Mouse (Mus musculus): Measurements from ENCODE around the gene Spock1.

The Spock1 gene

GRCm38 (mm10) chr13:57889708-57890107, 18.4 kb downstream of the Spock1 start:
- Histone ChIP-seq H3K36me3 (ENCODE audit: control insufficient read depth, insufficient read depth, low read length, poor library complexity, severe bottlenecking) (no peaks in the 10 kb centered on the region), H3K27me3 (ENCODE audit: control insufficient read depth, insufficient read depth, low read length, poor library complexity, severe bottlenecking) (no peaks in the 10 kb centered on the region)
- no peak for DNase-seq (ENCODE audit: low read depth, low spot score)

- H3K27me3 ChIP-seq (ENCODE audit: control insufficient read depth, insufficient read depth, low read length, poor library complexity, severe bottlenecking), result no peaks in the 10 kb centered on the region
- DNase-seq (ENCODE audit: low read depth, low spot score), result no peak
- no peaks in the 10 kb centered on the region for H3K36me3 ChIP-seq (ENCODE audit: control insufficient read depth, insufficient read depth, low read length, poor library complexity, severe bottlenecking)
Measured at GRCm38 (mm10) chr13:57889050-57889449, 19.1 kb downstream of the Spock1 start.

GRCm38 (mm10) chr13:57879817-57880216, 28.3 kb downstream of the Spock1 start:
- DNase-seq (ENCODE audit: low read depth, low spot score), result no peak
- H3K36me3 ChIP-seq (ENCODE audit: control insufficient read depth, insufficient read depth, low read length, poor library complexity, severe bottlenecking), result no peaks in the 10 kb centered on the region
- no peaks in the 10 kb centered on the region for H3K27me3 ChIP-seq (ENCODE audit: control insufficient read depth, insufficient read depth, low read length, poor library complexity, severe bottlenecking)

GRCm38 (mm10) chr13:57878797-57879196, 29.3 kb downstream of the Spock1 start:
- no peaks in the 10 kb centered on the region for H3K27me3 ChIP-seq (ENCODE audit: control insufficient read depth, insufficient read depth, low read length, poor library complexity, severe bottlenecking)
- DNase-seq (ENCODE audit: low read depth, low spot score), result no peak

GRCm38 (mm10) chr13:57877782-57878181, 30.4 kb downstream of the Spock1 start:
- Histone ChIP-seq H3K36me3 (ENCODE audit: control insufficient read depth, insufficient read depth, low read length, poor library complexity, severe bottlenecking) (no peaks in the 10 kb centered on the region), H3K27me3 (ENCODE audit: control insufficient read depth, insufficient read depth, low read length, poor library complexity, severe bottlenecking) (no peaks in the 10 kb centered on the region)
- DNase-seq (ENCODE audit: low read depth, low spot score), result no peak

More at GRCm38 (mm10) chr13:57878797-57879196, 29.3 kb downstream of the Spock1 start:
- H3K36me3 ChIP-seq (ENCODE audit: control insufficient read depth, insufficient read depth, low read length, poor library complexity, severe bottlenecking), result no peaks in the 10 kb centered on the region

- no peaks in the 10 kb centered on the region for H3K27me3 ChIP-seq (ENCODE audit: control insufficient read depth, insufficient read depth, low read length, poor library complexity, severe bottlenecking)
- H3K36me3 ChIP-seq (ENCODE audit: control insufficient read depth, insufficient read depth, low read length, poor library complexity, severe bottlenecking), result no peaks in the 10 kb centered on the region
- no peak for DNase-seq (ENCODE audit: low read depth, low spot score)
Measured at GRCm38 (mm10) chr13:57876966-57877365, 31.2 kb downstream of the Spock1 start.

- H3K36me3 ChIP-seq (ENCODE audit: control insufficient read depth, insufficient read depth, low read length, poor library complexity, severe bottlenecking), result no peaks in the 10 kb centered on the region
- no peaks in the 10 kb centered on the region for H3K27me3 ChIP-seq (ENCODE audit: control insufficient read depth, insufficient read depth, low read length, poor library complexity, severe bottlenecking)
- DNase-seq (ENCODE audit: low read depth, low spot score), result no peak
Measured at GRCm38 (mm10) chr13:57870058-57870457, 38.1 kb downstream of the Spock1 start.

- Histone ChIP-seq H3K27me3 (ENCODE audit: control insufficient read depth, insufficient read depth, low read length, poor library complexity, severe bottlenecking) (no peaks in the 10 kb centered on the region), H3K36me3 (ENCODE audit: control insufficient read depth, insufficient read depth, low read length, poor library complexity, severe bottlenecking) (no peaks in the 10 kb centered on the region)
- no peak for DNase-seq (ENCODE audit: low read depth, low spot score)
Measured at GRCm38 (mm10) chr13:57867586-57867985, 40.5 kb downstream of the Spock1 start.

GRCm38 (mm10) chr13:57865029-57865428, 43.1 kb downstream of the Spock1 start:
- H3K36me3 ChIP-seq (ENCODE audit: control insufficient read depth, insufficient read depth, low read length, poor library complexity, severe bottlenecking), result no peaks in the 10 kb centered on the region
- H3K27me3 ChIP-seq (ENCODE audit: control insufficient read depth, insufficient read depth, low read length, poor library complexity, severe bottlenecking), result no peaks in the 10 kb centered on the region
- DNase-seq (ENCODE audit: low read depth, low spot score), result no peak

- no peaks in the 10 kb centered on the region for H3K27me3 ChIP-seq (ENCODE audit: control insufficient read depth, insufficient read depth, low read length, poor library complexity, severe bottlenecking)
- no peak for DNase-seq (ENCODE audit: low read depth, low spot score)
- no peaks in the 10 kb centered on the region for H3K36me3 ChIP-seq (ENCODE audit: control insufficient read depth, insufficient read depth, low read length, poor library complexity, severe bottlenecking)
Measured at GRCm38 (mm10) chr13:57858491-57858890, 49.6 kb downstream of the Spock1 start.

GRCm38 (mm10) chr13:57857016-57857415, 51.1 kb downstream of the Spock1 start:
- H3K27me3 ChIP-seq (ENCODE audit: control insufficient read depth, insufficient read depth, low read length, poor library complexity, severe bottlenecking), result no peaks in the 10 kb centered on the region
- no peak for DNase-seq (ENCODE audit: low read depth, low spot score)
- no peaks in the 10 kb centered on the region for H3K36me3 ChIP-seq (ENCODE audit: control insufficient read depth, insufficient read depth, low read length, poor library complexity, severe bottlenecking)

- no peak for DNase-seq (ENCODE audit: low read depth, low spot score)
- H3K27me3 ChIP-seq (ENCODE audit: control insufficient read depth, insufficient read depth, low read length, poor library complexity, severe bottlenecking), result no peaks in the 10 kb centered on the region
- no peaks in the 10 kb centered on the region for H3K36me3 ChIP-seq (ENCODE audit: control insufficient read depth, insufficient read depth, low read length, poor library complexity, severe bottlenecking)
Measured at GRCm38 (mm10) chr13:57856311-57856853, 51.8 kb downstream of the Spock1 start.

- no peak for DNase-seq (ENCODE audit: low read depth, low spot score)
- Histone ChIP-seq H3K27me3 (ENCODE audit: control insufficient read depth, insufficient read depth, low read length, poor library complexity, severe bottlenecking) (no peaks in the 10 kb centered on the region), H3K36me3 (ENCODE audit: control insufficient read depth, insufficient read depth, low read length, poor library complexity, severe bottlenecking) (no peaks in the 10 kb centered on the region)
Measured at GRCm38 (mm10) chr13:57855766-57856165, 52.4 kb downstream of the Spock1 start.

- no peak for DNase-seq (ENCODE audit: low read depth, low spot score)
- Histone ChIP-seq H3K27me3 (ENCODE audit: control insufficient read depth, insufficient read depth, low read length, poor library complexity, severe bottlenecking) (no peaks in the 10 kb centered on the region), H3K36me3 (ENCODE audit: control insufficient read depth, insufficient read depth, low read length, poor library complexity, severe bottlenecking) (no peaks in the 10 kb centered on the region)
Measured at GRCm38 (mm10) chr13:57854416-57854815, 53.7 kb downstream of the Spock1 start.

- H3K27me3 ChIP-seq (ENCODE audit: control insufficient read depth, insufficient read depth, low read length, poor library complexity, severe bottlenecking), result no peaks in the 10 kb centered on the region
- H3K36me3 ChIP-seq (ENCODE audit: control insufficient read depth, insufficient read depth, low read length, poor library complexity, severe bottlenecking), result no peaks in the 10 kb centered on the region
- DNase-seq (ENCODE audit: low read depth, low spot score), result no peak
Measured at GRCm38 (mm10) chr13:57853621-57854020, 54.5 kb downstream of the Spock1 start.

- H3K36me3 ChIP-seq (ENCODE audit: control insufficient read depth, insufficient read depth, low read length, poor library complexity, severe bottlenecking), result no peaks in the 10 kb centered on the region
- H3K27me3 ChIP-seq (ENCODE audit: control insufficient read depth, insufficient read depth, low read length, poor library complexity, severe bottlenecking), result no peaks in the 10 kb centered on the region
- no peak for DNase-seq (ENCODE audit: low read depth, low spot score)
Measured at GRCm38 (mm10) chr13:57853156-57853555, 55.0 kb downstream of the Spock1 start.

Measured in splenic B cell, adult 2 months (primary cell).